In genomic region chr13:111903931-111904330, GRCm38 (mm10) we compare ENCODE assay signal across 14 mouse cellular contexts.
DNase-seq lines count a peak whose midpoint lies in the region; ATAC-seq and TF ChIP-seq lines count a peak whose summit lies in the region.
"Had no signal": no experiment of that assay in that cellular context is flagged by ENCODE, and none has a peak within 500 bp of the region (broad histone marks: within the 10 kb centered on the region; RNA-seq: fewer than 3 reads in every experiment).

No protein-coding gene starts in this region.

- H3K4me1 ChIP-seq in kidney, embryonic 16.5 days (ENCODE audit: insufficient read depth, low read length): peaks cover 20% of the 10 kb centered on the region
- peaks cover 19% of the 10 kb centered on the region for H3K4me1 ChIP-seq in midbrain, embryonic 10.5 days
- peaks cover 6% of the 10 kb centered on the region; the same call in 1 of the 2 replicates for H3K4me1 ChIP-seq in midbrain, embryonic 11.5 days (ENCODE audit: control insufficient read depth, insufficient read depth, low read length)
- peaks cover 4% of the 10 kb centered on the region; the same call in 1 of the 2 replicates for H3K4me1 ChIP-seq in midbrain, embryonic 16.5 days (ENCODE audit: control insufficient read depth, insufficient read depth, low read length)
- H3K4me1 ChIP-seq in cerebellum, adult 2 months (ENCODE audit: control insufficient read depth, insufficient read depth, low read length): 0 out of 2 replicates have a peak, but pooled peaks cover 4% of the 10 kb centered on the region

- H3K27ac ChIP-seq in kidney, embryonic 16.5 days (ENCODE audit: low read length): no peak overlapping the region
- 0 out of 2 replicates have a peak overlapping the region, but pooled peaks have one; percentile 6 for H3K27ac ChIP-seq in midbrain, embryonic 10.5 days (replicated peaks)
- H3K27ac ChIP-seq in midbrain, embryonic 11.5 days (ENCODE audit: low read depth, low read length): no peak overlapping the region
- H3K27ac ChIP-seq in midbrain, embryonic 16.5 days (ENCODE audit: low read length): no peak overlapping the region
- H3K27ac ChIP-seq in cerebellum, adult 2 months (ENCODE audit: insufficient read depth, low read length): no peak overlapping the region
- H3K27ac ChIP-seq: embryonic facial prominence, embryonic 12.5 days had no signal

- no peak for TF ChIP-seq CTCF in cerebellum, adult 2 months (IDR thresholded peaks at IDR 0.05; ENCODE audit: borderline replicate concordance, insufficient read depth, low read depth, low read length)

- 60% methylated on average over 9 of the region's 9 CpGs for WGBS in kidney, embryonic 16.5 days
- WGBS in midbrain, embryonic 10.5 days: 53% methylated on average over 9 of the region's 9 CpGs
- 56% methylated on average over 9 of the region's 9 CpGs for WGBS in midbrain, embryonic 11.5 days
- 53% methylated on average over 9 of the region's 9 CpGs for WGBS in midbrain, embryonic 16.5 days
- 81% methylated on average over 9 of the region's 9 CpGs for WGBS in cerebellum, adult 2 months

- H3K9ac ChIP-seq in kidney, embryonic 16.5 days (replicated peaks; ENCODE audit: low read length): no peak overlapping the region
- no peak overlapping the region for H3K9ac ChIP-seq in midbrain, embryonic 11.5 days (ENCODE audit: low read length)
- no peak overlapping the region for H3K9ac ChIP-seq in midbrain, embryonic 16.5 days (ENCODE audit: low read depth, low read length)
- H3K9ac ChIP-seq: embryonic facial prominence, embryonic 12.5 days had no signal

- H3K27me3 ChIP-seq in kidney, embryonic 16.5 days (ENCODE audit: insufficient read depth, low read length): no peaks in the 10 kb centered on the region
- no peaks in the 10 kb centered on the region for H3K27me3 ChIP-seq in midbrain, embryonic 10.5 days (ENCODE audit: low read depth, poor library complexity, severe bottlenecking)
- no peaks in the 10 kb centered on the region for H3K27me3 ChIP-seq in midbrain, embryonic 11.5 days (ENCODE audit: control insufficient read depth, insufficient read depth, low read length)
- no peaks in the 10 kb centered on the region for H3K27me3 ChIP-seq in midbrain, embryonic 16.5 days (ENCODE audit: control insufficient read depth, insufficient read depth, low read depth, low read length)
- H3K27me3 ChIP-seq in cerebellum, adult 2 months (ENCODE audit: control insufficient read depth, insufficient read depth, low read length): no peaks in the 10 kb centered on the region; the same call in 1 of the 2 replicates
- H3K27me3 ChIP-seq: embryonic facial prominence, embryonic 12.5 days; forebrain, embryonic 13.5 days; hindbrain, embryonic 13.5 days had no signal

- no peak for DNase-seq in kidney, adult 8-10 months
- DNase-seq in midbrain, embryonic 10.5 days (ENCODE audit: low spot score): no peak
- no peak for DNase-seq in midbrain, embryonic 11.5 days (ENCODE audit: low spot score, missing footprints)
- no peak for DNase-seq in cerebellum, adult 2 months
- DNase-seq: adrenal gland, adult 2 months; adrenal gland, postnatal 36 days; cerebellum, adult 9-10 months; gastrocnemius, postnatal 36 days; heart, postnatal 10 days had no signal

- TF ChIP-seq POLR2A in cerebellum, adult 2 months (IDR thresholded peaks at IDR 0.05; ENCODE audit: borderline replicate concordance, insufficient read depth, low read length): no peak

- ATAC-seq in kidney, embryonic 16.5 days (ENCODE audit: low FRiP score, low TSS enrichment): 0 out of 2 replicates have a peak, but pooled peaks have one; percentile 63
- ATAC-seq in midbrain, embryonic 11.5 days (ENCODE audit: low FRiP score): no peak
- ATAC-seq in midbrain, embryonic 16.5 days: 0 out of 2 replicates have a peak, but pooled peaks have one; percentile 49

- H3K4me3 ChIP-seq in kidney, embryonic 16.5 days (ENCODE audit: low read length): no peak overlapping the region
- no peak overlapping the region for H3K4me3 ChIP-seq in midbrain, embryonic 10.5 days
- H3K4me3 ChIP-seq in midbrain, embryonic 11.5 days (ENCODE audit: low read depth, low read length): no peak overlapping the region
- H3K4me3 ChIP-seq in midbrain, embryonic 16.5 days (ENCODE audit: low read depth, low read length): no peak overlapping the region
- no peak overlapping the region for H3K4me3 ChIP-seq in cerebellum, adult 2 months (replicated peaks; ENCODE audit: insufficient read depth, low read depth, low read length)
- H3K4me3 ChIP-seq: embryonic facial prominence, embryonic 12.5 days; hindbrain, embryonic 13.5 days had no signal

- H3K36me3 ChIP-seq in kidney, embryonic 16.5 days (ENCODE audit: insufficient read depth, low read length): no peaks in the 10 kb centered on the region
- no peaks in the 10 kb centered on the region for H3K36me3 ChIP-seq in midbrain, embryonic 10.5 days
- no peaks in the 10 kb centered on the region for H3K36me3 ChIP-seq in midbrain, embryonic 11.5 days (ENCODE audit: control insufficient read depth, insufficient read depth, low read length)
- no peaks in the 10 kb centered on the region for H3K36me3 ChIP-seq in midbrain, embryonic 16.5 days (ENCODE audit: control insufficient read depth, insufficient read depth, low read length)
- H3K36me3 ChIP-seq: embryonic facial prominence, embryonic 12.5 days; hindbrain, embryonic 13.5 days had no signal

- H3K4me2 ChIP-seq in kidney, embryonic 16.5 days (replicated peaks; ENCODE audit: low read depth, low read length): no peak overlapping the region
- H3K4me2 ChIP-seq in midbrain, embryonic 11.5 days: no peak overlapping the region
- no peak overlapping the region for H3K4me2 ChIP-seq in midbrain, embryonic 16.5 days (ENCODE audit: low read length)

- H3K9me3 ChIP-seq in kidney, embryonic 16.5 days (ENCODE audit: low read length): no peaks in the 10 kb centered on the region
- H3K9me3 ChIP-seq in midbrain, embryonic 10.5 days (replicated peaks): no peaks in the 10 kb centered on the region
- no peaks in the 10 kb centered on the region for H3K9me3 ChIP-seq in midbrain, embryonic 11.5 days (ENCODE audit: control insufficient read depth, low read length)
- no peaks in the 10 kb centered on the region for H3K9me3 ChIP-seq in midbrain, embryonic 16.5 days (replicated peaks; ENCODE audit: control insufficient read depth, low read length, poor library complexity, severe bottlenecking)
- H3K9me3 ChIP-seq: embryonic facial prominence, embryonic 12.5 days; forebrain, embryonic 13.5 days; hindbrain, embryonic 13.5 days had no signal
